Mouse (Mus musculus): ENCODE measurements around the gene Odaph. TPM values are rescaled to one million over a fixed set of nuclear protein-coding genes. Genes with fewer than 3 reads are reported as not detected.

Odaph gene
- polyA plus RNA-seq, 1 experiment from 2014 or later: not detected

DNA sequence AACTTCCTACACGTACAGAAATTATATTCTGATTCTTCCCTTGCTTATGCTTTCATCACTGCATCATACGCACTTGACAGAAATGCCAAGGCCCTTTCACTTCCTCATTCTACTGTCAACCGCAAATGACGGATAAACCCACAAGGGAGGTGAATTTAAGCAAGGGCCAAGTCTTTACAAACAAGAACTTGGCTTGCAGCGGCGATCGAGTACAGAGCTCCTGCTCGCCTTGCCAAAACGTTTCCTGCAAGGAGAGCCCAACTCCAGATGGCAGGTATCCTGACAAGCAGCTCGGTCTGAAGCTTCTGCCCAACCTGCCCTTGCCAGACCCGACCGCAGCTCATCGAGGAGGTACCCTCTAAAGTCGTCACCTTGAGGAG lies 25.0 kb upstream of the Odaph start:
- no peaks in the 10 kb centered on the region for H3K27me3 ChIP-seq (ENCODE audit: insufficient read depth, low read length)
- WGBS: under 1% methylated on average over 14 of the region's 14 CpGs
- no peaks in the 10 kb centered on the region for H3K9me3 ChIP-seq (ENCODE audit: low read length)
- peak overlapping the region; percentile 99 for H3K27ac ChIP-seq (ENCODE audit: low read length)
- H3K4me1 ChIP-seq (ENCODE audit: insufficient read depth, low read length): peaks cover 25% of the 10 kb centered on the region
- H3K4me3 ChIP-seq (ENCODE audit: low read length): peak overlapping the region; percentile 90
- H3K4me2 ChIP-seq (replicated peaks; ENCODE audit: low read depth, low read length): peak overlapping the region; percentile 78
- H3K36me3 ChIP-seq (ENCODE audit: insufficient read depth, low read length): peaks cover 8% of the 10 kb centered on the region
- H3K9ac ChIP-seq (replicated peaks; ENCODE audit: low read length): peak overlapping the region; percentile 85
- no peak for ATAC-seq (ENCODE audit: low FRiP score, low TSS enrichment)

DNA sequence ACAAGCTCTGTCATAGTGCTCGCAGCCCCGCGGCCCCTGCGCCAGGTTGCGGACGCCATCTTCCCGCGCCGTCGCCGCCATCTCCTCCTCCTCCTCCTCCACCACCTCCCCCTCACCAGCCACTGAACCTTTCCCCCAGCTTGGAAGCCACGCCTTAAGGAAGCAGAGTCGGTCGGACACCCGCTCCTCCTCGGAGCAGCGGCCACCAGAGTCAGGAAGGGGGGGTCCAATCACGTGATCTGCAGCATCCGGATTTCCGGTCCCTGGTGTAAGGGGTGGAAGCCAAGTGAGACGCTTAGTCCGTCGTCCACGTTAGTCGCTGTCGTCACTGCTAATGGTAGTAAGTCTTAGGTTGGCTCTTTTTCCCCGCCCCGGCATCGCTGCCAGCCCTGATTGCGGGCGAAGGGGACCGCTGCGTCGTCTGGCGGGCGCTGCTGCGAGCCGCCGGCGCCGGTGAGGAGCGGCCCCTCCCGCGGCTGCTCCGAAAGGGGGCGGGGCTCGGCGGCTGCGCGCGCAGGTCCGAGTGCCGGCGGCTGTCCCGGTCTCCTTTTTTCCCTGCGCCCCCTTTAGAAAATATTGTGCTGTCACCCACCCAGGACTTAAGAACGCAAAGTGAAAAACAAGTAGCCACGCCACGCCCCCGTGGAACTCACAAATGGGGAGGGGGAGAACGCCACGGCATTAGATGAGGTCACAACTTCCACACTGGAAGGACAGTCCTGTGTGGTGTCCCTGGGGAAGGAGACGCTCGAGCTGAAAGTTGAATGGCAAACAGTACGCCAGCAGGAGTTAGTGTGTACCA lies 24.4 kb upstream of the Odaph start, which contains the start of gene Rchy1:
Gene Rchy1, minus strand, starts transcription at position 430 of the 802 bp plus-strand sequence.
- peaks cover 4% of the 10 kb centered on the region; the same call in 1 of the 2 replicates for H3K36me3 ChIP-seq (ENCODE audit: insufficient read depth, low read length)
- H3K4me1 ChIP-seq (ENCODE audit: insufficient read depth, low read length): peaks cover 25% of the 10 kb centered on the region
- WGBS: under 1% methylated on average over 65 of the region's 65 CpGs
- no peaks in the 10 kb centered on the region for H3K27me3 ChIP-seq (ENCODE audit: insufficient read depth, low read length)
- H3K4me3 ChIP-seq (ENCODE audit: low read length): peak within 1 kb of the TSS; percentile 90
- ATAC-seq (ENCODE audit: low FRiP score, low TSS enrichment): peak; percentile 98
- peak within 1 kb of the TSS; percentile 99 for H3K27ac ChIP-seq (ENCODE audit: low read length)
- peak within 1 kb of the TSS; percentile 85 for H3K9ac ChIP-seq (replicated peaks; ENCODE audit: low read length)
- peak within 1 kb of the TSS; percentile 78 for H3K4me2 ChIP-seq (replicated peaks; ENCODE audit: low read depth, low read length)
- H3K9me3 ChIP-seq (ENCODE audit: low read length): no peaks in the 10 kb centered on the region

DNA sequence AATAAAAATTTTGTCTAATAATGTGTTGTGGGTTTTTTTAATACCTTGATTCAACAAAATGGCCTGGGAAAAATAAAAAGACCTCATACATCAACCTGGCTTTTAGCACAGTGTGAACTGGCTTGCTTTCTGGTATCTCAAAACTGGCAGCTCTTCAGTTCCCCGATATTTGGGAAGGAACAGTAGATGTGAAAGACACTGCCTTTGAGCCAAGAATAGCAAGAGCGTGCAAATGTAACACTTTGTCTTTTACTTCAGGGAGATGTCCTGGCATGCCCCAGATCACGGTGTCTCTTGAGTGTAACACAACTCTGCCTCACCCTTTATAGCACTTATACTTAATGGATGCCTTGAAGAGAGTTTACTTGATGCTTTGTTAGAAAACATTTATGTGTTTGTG lies 15.2 kb upstream of the Odaph start:
- Histone ChIP-seq H3K4me1 (ENCODE audit: insufficient read depth, low read length) (no peaks in the 10 kb centered on the region), H3K9me3 (ENCODE audit: low read length) (no peaks in the 10 kb centered on the region), H3K36me3 (ENCODE audit: insufficient read depth, low read length) (no peaks in the 10 kb centered on the region), H3K27ac (ENCODE audit: low read length) (no peak overlapping the region), H3K9ac (replicated peaks; ENCODE audit: low read length) (no peak overlapping the region), H3K4me3 (ENCODE audit: low read length) (no peak overlapping the region), H3K4me2 (replicated peaks; ENCODE audit: low read depth, low read length) (no peak overlapping the region), H3K27me3 (ENCODE audit: insufficient read depth, low read length) (no peaks in the 10 kb centered on the region)
- ATAC-seq (ENCODE audit: low FRiP score, low TSS enrichment): no peak
- 86% methylated on average over 3 of the region's 3 CpGs for WGBS

DNA sequence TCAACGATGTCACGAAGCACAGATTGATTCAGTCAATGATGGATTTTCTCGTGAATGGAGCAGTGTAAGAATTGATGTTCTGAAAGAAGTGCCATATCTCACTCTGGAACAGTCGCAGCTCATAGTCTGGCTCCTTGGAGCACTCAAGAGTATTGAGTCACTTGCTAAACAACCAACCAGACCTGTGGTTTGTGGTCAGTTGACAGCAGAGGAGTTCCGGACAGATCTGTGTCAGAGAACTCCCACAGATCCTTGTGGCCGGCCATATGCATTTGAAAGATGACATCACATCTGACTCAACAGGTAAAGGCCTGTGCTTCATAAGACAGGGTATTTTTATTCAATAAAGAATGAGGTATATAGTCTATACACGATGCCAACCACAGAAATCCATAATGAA lies 13.3 kb upstream of the Odaph start:
- Histone ChIP-seq H3K9me3 (ENCODE audit: low read length) (no peaks in the 10 kb centered on the region), H3K9ac (replicated peaks; ENCODE audit: low read length) (no peak overlapping the region), H3K4me1 (ENCODE audit: insufficient read depth, low read length) (no peaks in the 10 kb centered on the region), H3K4me3 (ENCODE audit: low read length) (no peak overlapping the region), H3K4me2 (replicated peaks; ENCODE audit: low read depth, low read length) (no peak overlapping the region), H3K27ac (ENCODE audit: low read length) (no peak overlapping the region), H3K36me3 (ENCODE audit: insufficient read depth, low read length) (no peaks in the 10 kb centered on the region), H3K27me3 (ENCODE audit: insufficient read depth, low read length) (no peaks in the 10 kb centered on the region)
- ATAC-seq (ENCODE audit: low FRiP score, low TSS enrichment): no peak
- 89% methylated on average over 7 of the region's 7 CpGs for WGBS

DNA sequence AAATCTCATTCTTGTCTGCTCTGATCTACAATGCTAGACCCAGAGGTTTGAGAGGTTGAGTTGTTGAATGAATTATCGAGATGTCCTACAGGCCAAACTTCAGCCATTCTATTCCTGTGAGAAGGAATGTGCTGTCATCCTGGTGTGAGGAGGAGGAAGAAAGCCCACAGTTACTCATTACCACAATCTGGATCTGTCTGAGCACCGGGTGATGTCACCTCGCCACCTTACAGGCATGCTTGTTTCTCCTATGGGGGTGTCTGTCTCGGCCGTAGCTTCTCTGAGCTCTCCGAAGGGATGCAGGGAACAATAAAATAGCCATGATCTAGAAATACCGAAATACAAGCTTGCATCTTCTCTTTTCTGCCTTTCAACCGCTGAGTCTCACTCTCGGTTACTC lies 11.5 kb upstream of the Odaph start:
- H3K27ac ChIP-seq (ENCODE audit: low read length): no peak overlapping the region
- no peak overlapping the region for H3K9ac ChIP-seq (replicated peaks; ENCODE audit: low read length)
- 90% methylated on average over 9 of the region's 9 CpGs for WGBS
- no peaks in the 10 kb centered on the region for H3K4me1 ChIP-seq (ENCODE audit: insufficient read depth, low read length)
- no peaks in the 10 kb centered on the region for H3K36me3 ChIP-seq (ENCODE audit: insufficient read depth, low read length)
- no peak for ATAC-seq (ENCODE audit: low FRiP score, low TSS enrichment)
- no peaks in the 10 kb centered on the region for H3K9me3 ChIP-seq (ENCODE audit: low read length)
- H3K4me3 ChIP-seq (ENCODE audit: low read length): no peak overlapping the region
- no peak overlapping the region for H3K4me2 ChIP-seq (replicated peaks; ENCODE audit: low read depth, low read length)
- no peaks in the 10 kb centered on the region for H3K27me3 ChIP-seq (ENCODE audit: insufficient read depth, low read length)

DNA sequence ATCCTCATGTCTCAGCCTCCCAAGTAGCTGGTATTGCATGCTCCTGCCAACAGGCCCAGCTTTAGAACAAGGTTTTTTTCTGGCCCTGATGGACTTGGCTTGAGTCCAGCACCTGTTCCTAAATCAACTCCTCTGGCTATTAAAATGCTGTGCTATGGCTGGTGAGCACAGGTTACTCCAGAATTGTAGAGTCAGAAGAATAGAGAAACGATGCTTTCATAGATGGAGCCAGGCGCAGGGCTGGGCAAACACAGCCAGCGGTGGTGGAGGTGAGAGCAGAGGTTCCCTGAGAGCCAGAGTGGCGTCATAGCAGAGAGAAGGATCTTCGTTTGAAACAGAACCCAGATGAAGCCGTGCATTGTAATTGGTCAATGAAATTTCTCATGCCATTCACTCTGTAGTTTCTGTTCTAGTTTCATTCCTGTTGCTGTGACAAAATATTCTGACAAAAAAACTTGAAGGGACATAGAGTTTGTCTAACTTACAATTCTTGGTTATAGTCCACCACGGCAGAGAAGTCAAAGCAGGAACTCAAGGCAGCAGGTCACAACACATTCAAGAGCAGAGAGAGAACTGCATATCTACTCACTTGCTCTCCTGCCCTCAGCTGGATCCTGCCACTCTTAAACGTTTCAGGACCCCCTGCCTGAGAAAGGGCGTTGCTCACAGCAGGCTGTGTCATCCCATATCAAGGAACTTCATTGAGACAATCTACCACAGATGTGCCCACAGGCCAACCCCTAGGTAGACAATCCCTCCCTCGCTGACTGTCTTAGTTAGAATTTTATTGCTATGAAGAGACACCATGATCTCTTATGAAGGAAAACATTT lies 10.5 kb upstream of the Odaph start:
- ATAC-seq (ENCODE audit: low FRiP score, low TSS enrichment): no peak

DNA sequence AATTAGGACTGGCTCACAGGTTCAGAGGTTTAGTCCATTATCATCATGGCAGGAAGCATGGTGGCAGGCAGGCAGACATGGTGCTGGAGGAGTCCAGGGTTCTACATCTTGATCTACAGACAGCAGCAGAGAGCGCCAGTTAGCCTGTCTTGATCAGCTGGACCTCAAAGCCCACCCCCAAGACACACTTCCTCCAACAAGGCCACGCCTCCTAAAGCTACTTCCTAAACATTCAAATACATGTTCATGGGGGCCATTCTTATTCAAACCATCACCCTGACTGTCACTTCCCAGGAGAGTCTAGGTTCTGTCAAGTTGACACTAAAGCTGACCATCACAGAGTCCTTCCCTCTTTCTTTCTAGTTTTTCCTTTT lies 9.9 kb upstream of the Odaph start:
- H3K9ac ChIP-seq (replicated peaks; ENCODE audit: low read length): no peak overlapping the region
- no peak overlapping the region for H3K4me2 ChIP-seq (replicated peaks; ENCODE audit: low read depth, low read length)
- H3K9me3 ChIP-seq (ENCODE audit: low read length): no peaks in the 10 kb centered on the region
- no peak overlapping the region for H3K27ac ChIP-seq (ENCODE audit: low read length)
- no peaks in the 10 kb centered on the region for H3K36me3 ChIP-seq (ENCODE audit: insufficient read depth, low read length)
- ATAC-seq (ENCODE audit: low FRiP score, low TSS enrichment): no peak
- H3K27me3 ChIP-seq (ENCODE audit: insufficient read depth, low read length): no peaks in the 10 kb centered on the region
- no peaks in the 10 kb centered on the region for H3K4me1 ChIP-seq (ENCODE audit: insufficient read depth, low read length)
- 66% methylated on average over 2 of the region's 2 CpGs for WGBS
- no peak overlapping the region for H3K4me3 ChIP-seq (ENCODE audit: low read length)

More for the DNA sequence above, 10.5 kb upstream of the Odaph start:
- Histone ChIP-seq H3K4me2 (replicated peaks; ENCODE audit: low read depth, low read length) (no peak overlapping the region), H3K36me3 (ENCODE audit: insufficient read depth, low read length) (no peaks in the 10 kb centered on the region), H3K9me3 (ENCODE audit: low read length) (no peaks in the 10 kb centered on the region), H3K4me1 (ENCODE audit: insufficient read depth, low read length) (no peaks in the 10 kb centered on the region), H3K4me3 (ENCODE audit: low read length) (no peak overlapping the region), H3K9ac (replicated peaks; ENCODE audit: low read length) (no peak overlapping the region), H3K27ac (ENCODE audit: low read length) (no peak overlapping the region), H3K27me3 (ENCODE audit: insufficient read depth, low read length) (no peaks in the 10 kb centered on the region)
- 77% methylated on average over 10 of the region's 10 CpGs for WGBS

DNA sequence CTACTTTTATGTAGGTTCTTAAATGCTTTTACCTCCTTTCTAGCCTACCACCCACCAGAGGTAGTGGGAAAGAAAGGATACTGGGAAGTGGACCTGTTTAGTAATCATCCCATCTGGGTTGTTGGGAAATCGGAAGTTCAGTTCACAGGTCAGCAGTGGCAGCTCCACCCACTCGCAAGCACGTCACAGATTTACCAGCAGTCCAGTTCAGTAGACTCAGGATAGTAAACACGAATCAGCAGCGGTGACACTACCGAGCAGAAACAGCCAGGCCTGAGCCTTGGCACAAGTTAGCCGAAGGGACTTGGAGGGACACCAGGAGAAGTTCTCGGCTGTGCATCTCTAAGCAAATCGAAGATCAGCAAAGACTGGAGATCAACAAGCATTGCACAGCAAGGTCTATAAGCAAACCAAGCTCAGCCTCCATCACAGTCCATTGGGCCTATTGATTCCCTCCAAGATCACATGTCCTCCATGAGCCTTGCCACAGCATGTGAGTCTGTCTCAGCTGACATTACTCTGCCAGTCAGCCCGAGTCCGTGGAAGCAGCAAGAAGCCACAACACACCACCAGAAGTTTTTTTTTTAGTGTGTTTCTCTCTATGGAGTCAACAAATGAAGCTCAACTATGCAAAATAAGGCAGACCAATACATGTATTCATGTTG lies 6.0 kb upstream of the Odaph start:
- Histone ChIP-seq H3K4me1 (ENCODE audit: insufficient read depth, low read length) (no peaks in the 10 kb centered on the region), H3K27me3 (ENCODE audit: insufficient read depth, low read length) (no peaks in the 10 kb centered on the region), H3K36me3 (ENCODE audit: insufficient read depth, low read length) (no peaks in the 10 kb centered on the region), H3K9ac (replicated peaks; ENCODE audit: low read length) (no peak overlapping the region), H3K4me2 (replicated peaks; ENCODE audit: low read depth, low read length) (no peak overlapping the region), H3K9me3 (ENCODE audit: low read length) (no peaks in the 10 kb centered on the region), H3K27ac (ENCODE audit: low read length) (no peak overlapping the region), H3K4me3 (ENCODE audit: low read length) (no peak overlapping the region)
- ATAC-seq (ENCODE audit: low FRiP score, low TSS enrichment): no peak
- 88% methylated on average over 11 of the region's 11 CpGs for WGBS

DNA sequence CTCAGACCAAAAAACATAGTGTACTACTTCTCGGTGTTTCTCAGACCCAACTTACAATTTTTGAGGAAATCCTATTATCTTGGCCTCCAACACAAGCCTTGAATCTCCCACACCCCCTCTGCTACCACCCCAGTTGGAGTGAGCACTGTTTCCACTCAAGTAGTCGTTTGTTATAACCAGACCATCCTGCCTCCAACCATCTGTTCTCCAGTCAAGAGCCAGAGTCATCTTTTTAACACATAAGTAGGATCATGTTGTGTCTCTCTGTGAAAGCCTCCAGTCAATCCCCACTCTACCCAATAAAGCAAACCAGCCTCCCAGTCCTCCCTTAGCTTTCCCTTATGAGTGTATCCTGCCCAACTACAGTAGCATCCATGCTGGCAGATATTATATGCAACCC lies 3.8 kb upstream of the Odaph start:
- no peak for ATAC-seq (ENCODE audit: low FRiP score, low TSS enrichment)
- H3K4me3 ChIP-seq (ENCODE audit: low read length): no peak overlapping the region
- H3K9ac ChIP-seq (replicated peaks; ENCODE audit: low read length): no peak overlapping the region
- 72% methylated on average over 2 of the region's 2 CpGs for WGBS
- no peaks in the 10 kb centered on the region for H3K27me3 ChIP-seq (ENCODE audit: insufficient read depth, low read length)
- no peaks in the 10 kb centered on the region for H3K36me3 ChIP-seq (ENCODE audit: insufficient read depth, low read length)
- H3K9me3 ChIP-seq (ENCODE audit: low read length): no peaks in the 10 kb centered on the region
- no peaks in the 10 kb centered on the region for H3K4me1 ChIP-seq (ENCODE audit: insufficient read depth, low read length)
- H3K4me2 ChIP-seq (replicated peaks; ENCODE audit: low read depth, low read length): no peak overlapping the region
- H3K27ac ChIP-seq (ENCODE audit: low read length): no peak overlapping the region
